Mouse (Mus musculus) adrenal gland, postnatal 25 days (tissue): ENCODE measurements around the gene Nav1. TPM values are rescaled to one million over a fixed set of nuclear protein-coding genes. Genes with fewer than 3 reads are reported as not detected.
A peak's percentile ranks its signal among the peaks of the same experiment; 100 is the strongest.

Source experiments
- DNase-seq: peaks from one replicate; pipeline ENCODE4 v3.0.0; 2021; ENCODE audit warnings: mixed read lengths
- total RNA-seq: library from RNA; stranded (reverse); gene quantifications from 2 replicates; pipeline ENCODE4 v1.2.3, GENCODE M21; 2021

Gene Nav1
- total RNA-seq, 1 experiment from 2014 or later: 20.0 TPM

- peak; percentile 74 for DNase-seq
These were observed 8.9 kb upstream of the Nav1 start for GRCm38 (mm10) chr1:135615715-135616641.

DNA sequence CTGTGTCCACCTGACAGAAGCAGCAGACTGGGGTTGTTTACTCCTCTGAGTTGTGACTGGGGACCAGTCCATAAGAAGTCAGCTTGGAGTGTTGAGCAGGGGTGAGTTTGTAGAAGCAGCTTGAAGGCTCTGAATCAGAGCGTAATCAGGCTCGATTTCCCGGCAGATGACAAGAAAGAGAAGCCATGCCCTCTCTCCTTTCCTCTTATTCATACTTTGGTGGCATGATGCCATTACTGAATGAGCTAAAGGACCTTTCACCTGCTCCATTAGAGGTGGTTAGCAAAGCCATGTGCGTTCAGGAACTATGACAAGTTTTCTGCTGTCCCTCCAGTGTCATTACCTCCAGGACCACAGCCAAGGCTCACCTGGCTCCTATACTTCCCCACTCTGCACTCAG, 2.5 kb upstream of the Nav1 start:
- no peak for DNase-seq

DNA sequence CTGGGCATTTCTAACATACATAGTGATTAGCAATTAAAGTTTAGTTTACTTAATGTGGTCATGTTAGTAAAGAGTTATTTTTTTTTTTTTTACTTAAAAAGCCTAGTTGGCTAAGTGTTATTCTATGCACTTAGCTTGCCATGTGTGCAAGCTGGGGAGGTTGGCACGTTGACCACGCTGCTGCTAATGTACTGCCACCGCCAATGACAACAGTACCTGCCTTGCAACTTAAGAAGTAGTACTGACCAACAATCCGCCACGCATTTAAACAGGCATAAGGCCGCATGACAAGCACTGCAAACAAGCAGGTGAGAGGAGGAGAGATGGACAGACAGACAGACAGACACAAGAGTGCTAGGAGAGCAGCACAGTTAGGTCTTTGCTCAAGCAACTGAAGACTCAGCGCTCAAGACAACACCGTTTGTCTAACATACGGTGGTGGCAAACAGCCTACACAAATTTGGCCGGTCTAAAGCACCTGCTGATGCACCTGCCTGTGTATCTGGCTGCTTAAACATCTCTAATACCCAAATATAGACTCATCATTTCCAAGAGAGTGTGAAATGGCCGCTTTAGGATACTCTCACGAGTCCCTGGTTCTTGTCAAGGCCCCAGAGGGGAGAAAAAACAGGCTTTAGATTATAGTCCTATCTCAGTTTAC, 610 bp downstream of the Nav1 start:
- DNase-seq: no peak

- peak; percentile 51 for DNase-seq
These were observed 1.6 kb downstream of the Nav1 start for GRCm38 (mm10) chr1:135605530-135605929.

- DNase-seq: no peak
These were observed 2.6 kb downstream of the Nav1 start for GRCm38 (mm10) chr1:135604361-135605052.

GRCm38 (mm10) chr1:135603121-135603870, 3.8 kb downstream of the Nav1 start:
- no peak for DNase-seq

- DNase-seq: no peak
These were observed 6.8 kb downstream of the Nav1 start for GRCm38 (mm10) chr1:135600023-135601005.

DNA sequence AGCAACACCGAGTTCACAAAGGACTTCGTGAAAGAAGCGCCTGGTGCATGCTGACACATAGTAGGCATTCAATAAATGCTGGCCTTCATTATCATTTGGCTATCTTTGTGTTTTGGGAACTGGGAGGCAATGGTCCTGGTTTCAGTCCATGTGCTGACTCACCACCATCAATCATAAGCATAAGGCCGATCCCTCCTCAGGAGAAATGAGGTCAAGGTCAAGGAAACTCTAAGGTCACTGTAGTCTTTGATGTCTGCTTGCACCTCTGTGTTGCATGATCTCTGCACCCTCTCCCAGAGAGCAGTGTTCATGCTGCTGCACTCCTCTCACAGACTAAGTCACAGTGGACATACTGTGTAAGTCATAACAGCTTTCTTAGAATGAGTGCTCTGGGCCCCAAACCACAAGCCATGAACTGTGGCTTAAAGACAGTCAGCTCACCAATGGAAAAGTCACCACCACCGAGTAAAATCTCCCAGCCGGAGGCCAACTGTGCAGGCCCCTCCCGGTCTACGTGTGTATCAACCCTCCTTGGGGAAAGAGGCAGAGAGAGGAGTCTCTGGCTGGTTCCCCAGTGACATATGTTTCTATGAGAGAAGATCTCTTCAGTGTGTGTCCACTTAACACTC, 8.7 kb downstream of the Nav1 start:
- peak; percentile 15 for DNase-seq

- no peak for DNase-seq
These were observed 12.7 kb downstream of the Nav1 start for GRCm38 (mm10) chr1:135594279-135594903.

DNA sequence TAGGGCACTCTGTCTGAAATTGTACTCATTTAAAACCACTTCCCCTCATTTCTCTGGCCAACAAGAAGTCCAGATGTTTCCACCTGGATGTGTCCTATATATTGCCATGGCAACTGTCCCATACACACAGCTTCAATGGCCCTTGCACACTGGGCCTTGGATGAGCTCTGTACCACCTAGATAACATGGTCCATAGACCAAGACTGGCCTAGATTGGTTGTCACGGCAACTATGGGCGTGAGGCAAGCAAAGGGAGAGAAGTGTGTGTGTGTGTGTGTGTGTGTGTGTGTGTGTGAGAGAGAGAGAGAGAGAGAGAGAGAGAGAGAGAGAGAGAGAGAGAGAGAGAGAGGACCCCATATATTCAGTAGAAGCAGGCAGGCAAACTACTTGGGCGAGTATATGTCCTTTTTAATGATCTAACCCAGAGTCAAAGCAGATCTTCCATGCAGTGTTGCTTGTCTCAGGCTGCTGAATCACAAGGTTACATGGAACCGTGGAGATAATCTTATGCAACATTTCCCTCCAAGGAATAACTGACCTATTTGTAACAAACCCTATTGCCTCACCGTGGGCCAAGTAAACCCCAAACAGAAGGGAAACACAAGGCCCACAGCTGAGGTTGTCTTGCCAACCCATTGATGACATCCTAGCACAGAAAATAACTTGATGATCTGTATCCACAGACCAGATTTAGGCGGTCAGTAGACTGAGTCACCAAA, 13.4 kb downstream of the Nav1 start:
- DNase-seq: no peak

DNA sequence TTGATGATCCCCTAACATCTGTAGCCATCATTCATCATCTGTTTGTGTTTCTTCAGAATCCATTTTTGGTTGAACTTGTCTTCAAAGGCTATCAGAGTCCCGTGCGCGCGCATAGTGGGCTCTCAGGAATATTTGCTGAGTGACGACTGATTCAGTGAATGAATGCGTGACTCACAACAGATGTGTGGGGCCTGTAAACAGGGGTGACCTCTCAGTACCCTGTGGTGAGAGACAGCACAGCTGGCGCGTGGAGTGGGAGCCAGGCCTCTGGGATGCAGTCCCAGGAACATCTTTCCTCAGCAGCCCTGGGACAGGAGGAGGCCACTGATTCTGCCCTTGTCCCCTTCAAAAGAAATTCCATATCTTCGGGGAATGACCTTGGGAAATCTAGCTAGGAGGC, 16.3 kb downstream of the Nav1 start:
- DNase-seq: no peak

GRCm38 (mm10) chr1:135588973-135589372, 18.1 kb downstream of the Nav1 start:
- DNase-seq: no peak

- DNase-seq: no peak
These were observed 20.2 kb downstream of the Nav1 start for GRCm38 (mm10) chr1:135586903-135587302.

DNA sequence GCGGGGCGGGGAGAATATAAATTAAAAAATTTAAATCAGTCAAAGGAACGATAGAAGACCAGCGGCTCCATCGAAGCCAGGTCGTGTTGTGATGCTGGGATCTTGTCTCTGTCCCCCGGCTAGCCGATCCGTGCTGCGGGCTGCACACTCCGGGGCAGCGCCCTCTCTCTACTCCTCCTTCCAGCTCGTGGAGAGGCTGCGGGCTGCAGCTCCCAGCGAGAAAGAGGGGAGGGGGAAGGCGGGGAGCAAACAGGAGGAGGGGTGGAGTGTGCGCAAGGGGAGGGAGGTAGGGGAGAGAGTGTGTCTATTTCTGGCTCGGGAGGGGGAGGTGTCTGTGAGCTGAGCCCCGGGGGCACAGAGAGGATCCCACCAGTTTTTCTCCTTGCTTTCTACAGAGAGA, 21.5 kb downstream of the Nav1 start:
- peak; percentile 50 for DNase-seq

DNA sequence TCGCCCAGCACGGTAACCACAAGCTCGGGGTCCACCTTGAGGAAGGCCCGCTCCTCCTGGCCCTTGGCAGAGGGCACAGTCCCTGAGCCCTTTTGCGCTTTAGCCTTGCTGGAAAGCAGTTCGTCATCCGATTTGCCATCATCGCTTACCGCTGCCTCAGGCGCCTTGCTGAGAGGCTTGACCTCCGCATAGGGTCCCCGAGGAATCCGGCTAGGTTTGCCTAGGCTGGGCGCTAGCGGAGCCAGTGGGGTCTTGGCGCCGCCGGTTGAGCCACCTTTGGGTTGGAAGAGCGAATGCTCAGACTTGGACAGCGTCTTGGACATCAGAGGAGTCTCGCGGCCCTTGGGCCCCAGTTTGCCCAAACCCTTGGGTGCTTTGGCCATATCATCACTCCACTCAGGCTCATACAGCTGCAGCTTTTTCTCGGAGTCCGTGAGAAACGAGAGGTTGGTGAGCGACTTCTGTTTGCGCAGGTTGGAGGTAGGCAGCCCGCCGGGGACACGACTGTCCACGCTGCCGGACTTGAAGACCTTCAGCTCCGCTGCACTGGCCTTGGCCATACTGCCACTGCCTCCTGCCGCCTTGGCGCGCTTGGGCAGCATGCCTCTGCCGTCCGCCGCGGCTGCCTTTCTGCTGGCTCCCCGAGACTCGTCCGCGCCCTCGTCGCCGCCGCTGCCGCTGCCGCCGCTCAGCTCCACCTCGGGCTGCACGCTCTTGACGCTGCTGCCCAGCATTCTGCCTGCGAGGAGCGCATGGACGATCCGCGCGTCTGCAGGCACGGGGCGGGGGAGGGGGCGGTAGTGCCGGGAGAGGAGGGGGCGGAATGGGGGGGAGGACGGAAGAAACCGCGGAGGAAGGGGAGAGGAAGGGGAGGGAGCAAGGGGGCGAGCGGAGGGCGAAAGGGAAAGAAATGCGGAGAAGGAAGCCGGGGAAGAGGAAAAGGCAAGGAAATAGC, 22.2 kb downstream of the Nav1 start:
- DNase-seq: peak; percentile 63

GRCm38 (mm10) chr1:135583678-135584515, 23.2 kb downstream of the Nav1 start:
- DNase-seq: no peak

- DNase-seq: no peak
These were observed 23.9 kb downstream of the Nav1 start for GRCm38 (mm10) chr1:135583081-135583677.
